Comparison of ENCODE assay signal across 7 mouse cellular contexts in genomic region chr16:10313226-10313625, GRCm38 (mm10). TPM values are rescaled to one million over a fixed set of nuclear protein-coding genes. Genes with fewer than 3 reads are reported as not detected.
DNase-seq lines count a peak whose midpoint lies in the region; ATAC-seq and TF ChIP-seq lines count a peak whose summit lies in the region.

No protein-coding gene starts in this region.

- peaks cover 2% of the 10 kb centered on the region for H3K4me1 ChIP-seq in ES-Bruce4 (ENCODE audit: control insufficient read depth, insufficient read depth, low read length)
- H3K4me1 ChIP-seq in forebrain, embryonic 15.5 days: peaks cover 12% of the 10 kb centered on the region; the same call in 1 of the 2 replicates
- peaks cover 5% of the 10 kb centered on the region; the same call in 1 of the 2 replicates for H3K4me1 ChIP-seq in kidney, embryonic 16.5 days (ENCODE audit: insufficient read depth, low read length)

- TF ChIP-seq CTCF in C2C12 (IDR thresholded peaks at IDR 0.05; ENCODE audit: control insufficient read depth, insufficient read depth, insufficient read length) (peak; percentile 61), ES-Bruce4 (IDR thresholded peaks at IDR 0.05; ENCODE audit: low read depth, low read length) (peak; percentile 37)

- peaks cover 10% of the 10 kb centered on the region for H3K79me3 ChIP-seq in C2C12 (ENCODE audit: low read depth)

- no peaks in the 10 kb centered on the region for H3K9me3 ChIP-seq in ES-Bruce4 (replicated peaks; ENCODE audit: control insufficient read depth, insufficient read depth, low read length, poor library complexity, severe bottlenecking)
- no peaks in the 10 kb centered on the region for H3K9me3 ChIP-seq in forebrain, embryonic 15.5 days
- H3K9me3 ChIP-seq in kidney, embryonic 16.5 days (ENCODE audit: low read length): no peaks in the 10 kb centered on the region

- peak; percentile 51; the same call in 1 of the 2 replicates for ATAC-seq in forebrain, embryonic 15.5 days (replicated peaks)
- ATAC-seq in kidney, embryonic 16.5 days (ENCODE audit: low FRiP score, low TSS enrichment): peak; percentile 64
- ATAC-seq in megakaryocyte-erythroid progenitor cell, adult 5-6 weeks (replicated peaks; ENCODE audit: low FRiP score, low TSS enrichment, poor library complexity, severe bottlenecking): 0 out of 2 replicates have a peak, but pooled peaks have one; percentile 26
- ATAC-seq in erythroid progenitor cell, adult 5-6 weeks (replicated peaks; ENCODE audit: low FRiP score, poor library complexity, severe bottlenecking): no peak

- peak overlapping the region; percentile 49 for H3K4me3 ChIP-seq in C2C12 (ENCODE audit: insufficient read depth, poor library complexity, severe bottlenecking)
- H3K4me3 ChIP-seq in ES-Bruce4 (ENCODE audit: low read depth, low read length): peak overlapping the region; percentile 46
- peak overlapping the region; percentile 43 for H3K4me3 ChIP-seq in forebrain, embryonic 15.5 days
- H3K4me3 ChIP-seq in kidney, embryonic 16.5 days (ENCODE audit: low read length): peak overlapping the region; percentile 53

- H3K9ac ChIP-seq in ES-Bruce4 (ENCODE audit: low read depth, poor library complexity, severe bottlenecking): peak overlapping the region; percentile 33
- H3K9ac ChIP-seq in forebrain, embryonic 15.5 days (replicated peaks): peak overlapping the region; percentile 38; the same call in 1 of the 2 replicates
- H3K9ac ChIP-seq in kidney, embryonic 16.5 days (replicated peaks; ENCODE audit: low read length): peak overlapping the region; percentile 67

- H3K27me3 ChIP-seq in C2C12 (ENCODE audit: control insufficient read depth, insufficient read depth, insufficient read length): no peaks in the 10 kb centered on the region
- peaks cover 2% of the 10 kb centered on the region; the same call in 1 of the 2 replicates for H3K27me3 ChIP-seq in ES-Bruce4 (ENCODE audit: control insufficient read depth, insufficient read depth, low read length, poor library complexity, severe bottlenecking)
- H3K27me3 ChIP-seq in forebrain, embryonic 15.5 days: peaks cover 7% of the 10 kb centered on the region; the same call in 1 of the 2 replicates
- H3K27me3 ChIP-seq in kidney, embryonic 16.5 days (ENCODE audit: insufficient read depth, low read length): no peaks in the 10 kb centered on the region; the same call in 1 of the 2 replicates

- no peak for TF ChIP-seq EP300 in ES-Bruce4 (IDR thresholded peaks at IDR 0.05; ENCODE audit: insufficient read depth, low read depth, low read length)

- no peak for DNase-seq in cerebellum, postnatal 36 days

- peaks cover 46% of the 10 kb centered on the region for H3K79me2 ChIP-seq in C2C12 (ENCODE audit: control insufficient read depth, insufficient read depth)

- no peaks in the 10 kb centered on the region for H3K36me3 ChIP-seq in C2C12 (ENCODE audit: control insufficient read depth, insufficient read depth)
- no peaks in the 10 kb centered on the region for H3K36me3 ChIP-seq in ES-Bruce4 (ENCODE audit: control insufficient read depth, insufficient read depth, low read length, poor library complexity, severe bottlenecking)
- no peaks in the 10 kb centered on the region for H3K36me3 ChIP-seq in forebrain, embryonic 15.5 days
- no peaks in the 10 kb centered on the region for H3K36me3 ChIP-seq in kidney, embryonic 16.5 days (ENCODE audit: insufficient read depth, low read length)

- 2% methylated on average over 15 of the region's 15 CpGs for WGBS in forebrain, embryonic 15.5 days
- WGBS in kidney, embryonic 16.5 days: 6% methylated on average over 15 of the region's 15 CpGs

- no peak for TF ChIP-seq POLR2A in ES-Bruce4 (IDR thresholded peaks at IDR 0.05; ENCODE audit: insufficient read depth, low read length)

- peak overlapping the region; percentile 83 for H3K4me2 ChIP-seq in forebrain, embryonic 15.5 days (replicated peaks)
- H3K4me2 ChIP-seq in kidney, embryonic 16.5 days (replicated peaks; ENCODE audit: low read depth, low read length): peak overlapping the region; percentile 77

- no peak overlapping the region for H3K27ac ChIP-seq in ES-Bruce4 (ENCODE audit: insufficient read depth, low read length)
- H3K27ac ChIP-seq in forebrain, embryonic 15.5 days (replicated peaks): no peak overlapping the region
- no peak overlapping the region for H3K27ac ChIP-seq in kidney, embryonic 16.5 days (ENCODE audit: low read length)

- H3ac ChIP-seq in C2C12 (ENCODE audit: control insufficient read depth, insufficient read length, low read depth): peak overlapping the region; percentile 72

TF ChIP-seq in C2C12, 6 proteins besides CTCF, POLR2A, EP300 and RAD21:
- TF ChIP-seq MYOG (IDR thresholded peaks at IDR 0.05; ENCODE audit: control insufficient read depth, extremely low read depth, insufficient read length): no peak
- no peak for TF ChIP-seq MAX (IDR thresholded peaks at IDR 0.05)
- TF ChIP-seq CEBPB (IDR thresholded peaks at IDR 0.05; ENCODE audit: low read depth): no peak
- TF ChIP-seq USF1 (IDR thresholded peaks at IDR 0.05; ENCODE audit: low read depth): no peak
- TF ChIP-seq FOSL1 (IDR thresholded peaks at IDR 0.05; ENCODE audit: insufficient read depth, low read length, poor library complexity, severe bottlenecking): no peak
- no peak for TF ChIP-seq MYOD1 (IDR thresholded peaks at IDR 0.05; ENCODE audit: control insufficient read depth, insufficient read length, low read depth)

RNA-seq across cellular contexts. Expression of gene Emp2, which starts 0.5 kb away (rescaled TPM):
- polyA plus RNA-seq in C2C12 (2012; fragmentation: generic; extraction: Trizol): 41.2 TPM
- polyA plus RNA-seq in ES-Bruce4 (2011; ENCODE audit: insufficient read depth, insufficient read length, low read depth, missing spikeins): 22.3 and 22.7 TPM in 2 replicates
- polyA plus RNA-seq in forebrain, embryonic 15.5 days (2015; fragmentation: Nextera tagmentation; extraction: Ambion mirVana): 5.9 and 7.2 TPM in 2 replicates
- 24.6 and 28.7 TPM in 2 replicates for polyA plus RNA-seq in kidney, embryonic 16.5 days (2015; fragmentation: Nextera tagmentation; extraction: Ambion mirVana)
- not detected in 2 replicates for total RNA-seq in megakaryocyte-erythroid progenitor cell, adult 5-6 weeks (2014; fragmentation: Nextera tagmentation)
- total RNA-seq in megakaryocyte-erythroid progenitor cell, adult 5-6 weeks (2017): not detected in 2 replicates
- total RNA-seq in erythroid progenitor cell, adult 5-6 weeks (2015; ENCODE audit: low replicate concordance): 0.72 TPM in 1 of 2 replicates, not detected in the other
- not detected in 2 replicates for total RNA-seq in erythroid progenitor cell, adult 5-6 weeks (2017; ENCODE audit: low replicate concordance)
